Mouse (Mus musculus): ENCODE results near the gene Cdc25a.

Cdc25a gene

DNA sequence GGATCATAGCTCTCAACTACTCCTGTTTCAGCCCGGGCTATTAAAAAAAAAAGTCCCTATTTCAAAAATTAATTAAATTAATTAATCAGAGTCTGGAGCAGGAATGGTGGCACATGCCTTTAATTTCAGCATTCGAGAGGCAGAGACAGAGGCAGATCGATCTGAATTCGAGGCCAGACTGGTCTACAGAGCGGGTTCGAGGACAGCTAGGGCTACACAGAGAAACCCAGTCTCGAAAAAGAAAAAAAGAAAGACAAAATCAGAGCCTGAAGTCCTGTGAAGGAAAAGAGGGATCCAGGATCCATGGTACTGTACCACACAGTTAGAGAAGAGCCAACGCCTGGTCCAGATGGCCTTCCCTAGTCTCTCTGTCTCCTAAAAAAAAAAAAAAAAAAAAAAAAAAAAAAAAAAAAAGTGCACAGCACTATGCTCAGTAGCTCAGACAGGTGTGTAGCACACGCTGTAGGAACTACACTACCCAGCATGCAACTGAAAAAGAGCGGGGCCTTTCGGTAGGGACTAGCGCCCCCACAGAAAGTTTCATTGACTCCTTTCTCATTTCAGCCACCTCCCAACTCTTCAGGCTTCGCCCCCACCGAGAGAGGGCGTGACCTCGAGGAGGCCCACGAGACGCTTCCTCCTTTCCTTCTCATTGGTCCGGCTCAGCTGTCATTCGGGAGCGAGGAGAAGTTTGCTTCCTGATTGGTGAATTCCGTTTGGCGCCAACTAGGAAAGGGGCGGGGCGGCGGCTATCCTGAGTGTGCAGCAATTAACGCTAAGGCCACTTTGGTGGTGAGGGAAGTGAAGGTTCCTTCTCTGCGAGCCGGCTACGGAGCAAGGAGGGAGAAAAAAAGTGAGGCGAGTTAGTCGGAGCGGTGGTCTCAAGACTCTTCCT is at the start of gene Cdc25a:
TSS of gene Cdc25a (plus strand) at position 783 of the 895 bp plus-strand sequence.
- peak; percentile 99 for DNase-seq (ENCODE audit: low read depth, low spot score)
- peaks cover 6% of the 10 kb centered on the region for H3K36me3 ChIP-seq (ENCODE audit: control insufficient read depth, insufficient read depth, low read length, poor library complexity, severe bottlenecking)
- H3K27me3 ChIP-seq (ENCODE audit: control insufficient read depth, insufficient read depth, low read length, poor library complexity, severe bottlenecking) = no peaks in the 10 kb centered on the region

DNA sequence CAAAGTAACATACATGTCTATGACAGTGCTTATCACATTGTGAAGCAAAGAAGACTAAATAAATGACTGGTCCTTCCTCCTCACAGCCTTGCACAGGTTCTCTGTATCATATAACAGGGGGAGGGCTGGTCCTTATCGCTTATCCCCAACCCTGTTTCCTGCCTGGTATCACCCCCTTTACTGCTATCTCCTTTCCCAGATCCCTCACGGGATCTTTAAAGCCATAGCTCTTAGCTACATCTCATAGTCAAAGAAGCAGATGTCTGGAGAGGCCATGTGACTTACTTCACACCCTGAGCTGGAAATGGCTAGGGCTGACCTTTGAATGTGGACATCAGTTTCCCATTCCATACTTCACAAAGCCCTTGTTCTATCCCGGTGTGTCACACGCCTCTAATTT is 49.6 kb upstream of the Cdc25a start:
- DNase-seq (ENCODE audit: low read depth, low spot score) = no peak
- no peaks in the 10 kb centered on the region for H3K36me3 ChIP-seq (ENCODE audit: control insufficient read depth, insufficient read depth, low read length, poor library complexity, severe bottlenecking)
- no peaks in the 10 kb centered on the region for H3K27me3 ChIP-seq (ENCODE audit: control insufficient read depth, insufficient read depth, low read length, poor library complexity, severe bottlenecking)

DNA sequence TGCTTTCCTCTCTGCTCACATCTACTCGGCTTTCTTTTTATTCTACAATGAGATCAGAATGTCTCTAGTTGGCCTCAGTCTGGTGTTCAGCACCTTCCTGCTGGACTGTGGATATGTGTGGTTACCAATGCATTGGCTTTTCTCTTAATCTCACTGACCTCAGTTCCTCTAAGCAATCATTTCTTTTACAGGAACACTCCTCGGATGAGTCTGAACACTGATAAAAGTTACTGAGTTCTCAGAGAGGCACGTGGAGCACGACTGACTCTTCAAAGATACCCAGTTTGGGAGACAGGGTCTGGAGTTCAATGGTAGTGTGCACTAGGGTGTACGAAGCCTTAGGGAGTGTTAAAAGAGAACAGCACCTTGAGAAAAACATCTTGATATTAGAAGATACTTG is 49.2 kb upstream of the Cdc25a start:
- H3K27me3 ChIP-seq (ENCODE audit: control insufficient read depth, insufficient read depth, low read length, poor library complexity, severe bottlenecking) = no peaks in the 10 kb centered on the region
- no peak for DNase-seq (ENCODE audit: low read depth, low spot score)
- H3K36me3 ChIP-seq (ENCODE audit: control insufficient read depth, insufficient read depth, low read length, poor library complexity, severe bottlenecking) = no peaks in the 10 kb centered on the region

DNA sequence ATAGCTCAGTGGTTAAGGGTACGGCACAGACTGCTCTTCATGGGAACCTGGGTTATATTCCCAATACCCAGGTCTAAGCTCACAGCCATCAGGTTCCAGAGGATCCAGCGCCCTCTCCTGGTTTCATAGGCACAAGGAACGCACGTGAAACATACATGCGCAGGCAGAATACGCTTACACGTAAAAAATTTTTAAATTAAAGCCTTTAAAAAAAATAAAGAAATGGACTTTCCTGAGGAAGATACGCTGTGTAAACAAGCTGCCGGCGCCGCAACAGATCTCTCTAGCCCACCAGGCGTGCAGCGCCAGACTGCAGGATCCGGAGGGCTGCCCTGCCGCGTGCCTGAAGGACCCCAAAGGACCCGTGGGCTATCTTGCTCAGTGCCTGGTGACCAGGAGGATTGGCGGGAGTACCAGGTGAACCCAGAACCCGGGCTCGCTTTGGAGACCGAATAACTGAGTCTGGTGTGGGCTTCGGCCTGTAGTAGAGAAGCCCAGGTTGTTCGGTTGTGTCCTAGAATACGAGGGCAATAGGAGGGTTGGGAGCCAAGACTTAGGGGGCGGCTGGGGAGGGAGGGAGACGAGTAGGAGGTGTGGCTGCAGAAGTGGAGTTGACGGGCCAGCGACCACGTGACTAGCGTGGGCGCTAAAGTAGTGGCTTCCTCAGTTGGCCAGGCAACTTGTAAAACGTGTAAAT is 42.8 kb upstream of the Cdc25a start, which contains the start of gene Nme6:
TSS of gene Nme6 (plus strand) at position 359 of the 697 bp plus-strand sequence.
- peak; percentile 92 for DNase-seq (ENCODE audit: low read depth, low spot score)
- no peaks in the 10 kb centered on the region for H3K27me3 ChIP-seq (ENCODE audit: control insufficient read depth, insufficient read depth, low read length, poor library complexity, severe bottlenecking)

DNA sequence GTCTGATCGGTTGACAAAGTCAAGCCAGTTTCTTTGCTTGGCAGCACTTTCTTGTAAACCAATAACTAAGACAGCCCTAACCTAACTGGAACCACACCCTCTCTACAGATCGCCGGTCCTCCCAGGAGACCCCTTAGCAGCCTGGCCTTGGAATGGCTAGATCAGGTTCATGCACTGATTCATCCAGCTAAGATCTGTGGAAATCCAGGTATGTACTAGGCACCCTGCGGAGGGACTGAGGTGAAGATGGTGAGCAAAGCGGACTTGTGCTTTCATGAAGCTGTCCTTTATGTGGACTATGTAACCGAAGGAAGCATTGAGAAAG is 42.3 kb upstream of the Cdc25a start:
- Histone ChIP-seq H3K27me3 (ENCODE audit: control insufficient read depth, insufficient read depth, low read length, poor library complexity, severe bottlenecking) (no peaks in the 10 kb centered on the region), H3K36me3 (ENCODE audit: control insufficient read depth, insufficient read depth, low read length, poor library complexity, severe bottlenecking) (no peaks in the 10 kb centered on the region)
- no peak for DNase-seq (ENCODE audit: low read depth, low spot score)

More for the DNA sequence above, 42.8 kb upstream of the Cdc25a start, which contains the start of gene Nme6:
- H3K36me3 ChIP-seq (ENCODE audit: control insufficient read depth, insufficient read depth, low read length, poor library complexity, severe bottlenecking) = no peaks in the 10 kb centered on the region

DNA sequence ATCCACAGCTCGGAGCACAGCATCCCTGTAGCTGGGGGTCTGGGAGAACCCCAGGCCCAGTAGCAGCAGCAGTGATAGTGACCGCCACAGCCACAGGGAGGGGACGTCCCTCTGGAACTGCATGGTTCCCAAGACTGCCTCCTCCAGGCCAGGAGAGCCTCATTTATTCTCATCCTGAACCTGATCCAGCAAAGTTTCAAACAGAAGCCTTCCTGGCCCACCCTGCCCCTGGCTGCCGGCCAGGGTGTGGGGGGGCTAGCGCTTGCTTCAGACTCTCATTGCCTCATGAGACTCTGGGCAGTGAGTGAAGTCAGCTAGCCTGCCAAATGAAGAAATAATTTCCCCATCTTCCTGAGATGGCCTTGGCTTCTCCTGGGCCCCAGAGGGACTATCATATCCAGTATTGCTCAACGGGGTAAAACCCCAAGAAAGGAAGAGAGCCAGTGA is 26.0 kb upstream of the Cdc25a start, which contains the start of gene Camp:
TSS of gene Camp (minus strand) at position 306 of the 447 bp plus-strand sequence.
- no peak for DNase-seq (ENCODE audit: low read depth, low spot score)
- Histone ChIP-seq H3K27me3 (ENCODE audit: control insufficient read depth, insufficient read depth, low read length, poor library complexity, severe bottlenecking) (no peaks in the 10 kb centered on the region), H3K36me3 (ENCODE audit: control insufficient read depth, insufficient read depth, low read length, poor library complexity, severe bottlenecking) (0 out of 2 replicates have a peak, but pooled peaks cover 2% of the 10 kb centered on the region)

DNA sequence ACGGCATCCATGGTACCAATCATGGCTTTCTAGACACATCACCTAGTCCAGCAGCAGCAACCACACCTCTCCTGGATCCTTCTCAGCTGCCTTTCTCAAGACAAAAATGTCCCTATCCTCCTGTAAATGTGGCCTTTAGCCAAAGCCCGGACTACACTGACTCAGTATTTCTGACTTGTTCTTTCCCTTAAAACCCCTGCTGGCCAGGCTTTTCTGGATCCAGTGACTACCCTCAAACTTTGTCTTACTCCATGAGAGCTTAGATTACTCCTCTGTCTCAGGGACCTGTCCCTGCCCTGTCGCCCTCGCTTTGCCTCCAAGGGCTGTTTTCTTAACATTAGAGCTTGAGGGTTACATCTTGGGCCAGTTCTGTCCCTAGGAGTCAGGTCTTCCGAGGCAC is 25.3 kb upstream of the Cdc25a start:
- Histone ChIP-seq H3K27me3 (ENCODE audit: control insufficient read depth, insufficient read depth, low read length, poor library complexity, severe bottlenecking) (no peaks in the 10 kb centered on the region), H3K36me3 (ENCODE audit: control insufficient read depth, insufficient read depth, low read length, poor library complexity, severe bottlenecking) (0 out of 2 replicates have a peak, but pooled peaks cover 2% of the 10 kb centered on the region)
- no peak for DNase-seq (ENCODE audit: low read depth, low spot score)

DNA sequence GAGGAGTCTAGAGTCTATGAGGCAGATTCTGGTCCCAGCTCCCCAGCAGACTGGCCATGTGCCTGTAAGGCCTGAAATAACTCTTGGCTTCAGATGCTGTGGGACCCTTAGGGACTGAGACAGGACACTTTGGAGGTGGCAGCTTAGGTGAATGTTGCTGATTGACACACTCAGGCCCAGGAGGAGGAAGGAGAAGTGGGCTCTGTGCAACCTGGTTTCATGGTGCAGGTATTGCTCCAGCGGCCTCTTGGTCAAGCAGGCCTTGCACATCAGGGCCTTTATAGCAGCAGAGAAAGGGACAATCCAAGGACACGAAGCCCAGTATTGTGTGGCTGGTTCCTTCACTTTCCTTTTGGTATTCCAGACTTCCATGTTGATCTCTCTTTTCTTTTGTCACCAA is 21.0 kb upstream of the Cdc25a start:
- DNase-seq (ENCODE audit: low read depth, low spot score) = no peak
- Histone ChIP-seq H3K36me3 (ENCODE audit: control insufficient read depth, insufficient read depth, low read length, poor library complexity, severe bottlenecking) (no peaks in the 10 kb centered on the region), H3K27me3 (ENCODE audit: control insufficient read depth, insufficient read depth, low read length, poor library complexity, severe bottlenecking) (no peaks in the 10 kb centered on the region)

DNA sequence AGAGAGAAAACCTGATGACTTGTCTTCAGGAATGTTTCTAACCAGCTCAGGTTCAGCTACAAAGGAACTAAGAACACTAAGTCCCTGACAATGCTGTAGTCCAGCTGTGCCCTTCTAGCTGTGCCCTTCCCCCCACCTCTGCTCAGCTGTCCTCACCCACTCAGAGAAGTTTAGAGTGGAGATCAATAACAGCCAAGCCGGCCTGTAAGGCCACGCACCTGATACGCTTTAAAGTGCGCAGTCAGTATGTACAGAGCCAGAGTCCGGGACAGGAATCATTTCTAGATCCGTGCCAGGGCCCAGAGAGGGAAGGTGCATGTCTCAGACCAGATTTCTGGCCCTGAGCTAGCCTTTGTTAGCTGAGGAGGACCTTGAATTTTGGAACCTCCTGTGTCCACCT is 19.4 kb upstream of the Cdc25a start:
- Histone ChIP-seq H3K27me3 (ENCODE audit: control insufficient read depth, insufficient read depth, low read length, poor library complexity, severe bottlenecking) (no peaks in the 10 kb centered on the region), H3K36me3 (ENCODE audit: control insufficient read depth, insufficient read depth, low read length, poor library complexity, severe bottlenecking) (no peaks in the 10 kb centered on the region)
- DNase-seq (ENCODE audit: low read depth, low spot score) = no peak

DNA sequence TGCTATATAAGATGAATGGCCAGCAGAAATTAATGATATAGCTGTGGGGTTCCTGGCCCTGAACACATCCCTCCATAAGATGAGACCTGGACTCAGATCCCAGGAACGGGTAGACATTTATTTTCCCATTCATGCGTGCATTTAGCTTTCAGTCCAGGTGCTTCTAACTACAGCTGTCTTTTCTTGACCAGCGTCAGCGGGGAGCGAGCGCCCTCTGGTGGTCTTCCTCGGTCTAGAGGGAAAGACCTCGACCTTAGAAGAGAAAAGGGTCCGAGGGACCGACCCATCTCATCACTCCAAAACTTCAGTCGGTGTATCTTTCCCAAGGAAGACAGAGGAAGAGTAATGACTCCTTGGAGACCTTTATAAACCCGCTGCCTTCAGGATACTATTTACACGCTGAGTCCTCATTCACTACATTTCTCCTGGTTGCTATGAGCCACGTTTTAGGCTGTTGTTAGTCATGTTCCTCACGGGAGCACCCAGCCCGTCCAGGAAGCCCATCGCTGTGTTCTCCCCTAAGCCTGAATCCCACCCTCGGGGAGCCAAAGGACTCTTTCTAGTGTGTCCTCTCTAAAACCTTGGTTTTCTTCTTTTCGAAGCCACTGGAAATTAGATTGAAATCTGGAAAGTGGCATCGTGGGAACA is 12.9 kb upstream of the Cdc25a start:
- Histone ChIP-seq H3K27me3 (ENCODE audit: control insufficient read depth, insufficient read depth, low read length, poor library complexity, severe bottlenecking) (no peaks in the 10 kb centered on the region), H3K36me3 (ENCODE audit: control insufficient read depth, insufficient read depth, low read length, poor library complexity, severe bottlenecking) (no peaks in the 10 kb centered on the region)
- peak; percentile 83 for DNase-seq (ENCODE audit: low read depth, low spot score)

DNA sequence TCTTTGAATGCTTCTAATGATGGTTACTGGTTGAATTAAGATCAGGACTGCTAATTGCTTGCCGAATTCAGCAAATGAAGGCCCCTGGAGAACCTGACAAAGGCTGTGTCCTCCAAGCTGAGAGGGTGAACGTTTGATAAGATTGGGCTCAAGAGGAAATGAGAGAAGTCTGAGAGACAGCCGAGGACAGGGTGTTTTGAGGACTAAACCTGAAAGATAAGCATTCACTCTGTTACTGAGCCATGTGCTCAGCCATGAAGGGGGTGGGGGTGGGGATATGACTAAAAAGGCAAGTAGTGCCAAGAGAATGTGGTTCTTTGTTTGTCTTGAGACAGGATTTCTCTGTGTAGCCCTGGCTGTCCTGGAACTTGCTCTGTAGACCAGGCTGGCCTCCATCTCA is 12.3 kb upstream of the Cdc25a start:
- H3K27me3 ChIP-seq (ENCODE audit: control insufficient read depth, insufficient read depth, low read length, poor library complexity, severe bottlenecking) = no peaks in the 10 kb centered on the region
- H3K36me3 ChIP-seq (ENCODE audit: control insufficient read depth, insufficient read depth, low read length, poor library complexity, severe bottlenecking) = no peaks in the 10 kb centered on the region
- DNase-seq (ENCODE audit: low read depth, low spot score) = no peak

DNA sequence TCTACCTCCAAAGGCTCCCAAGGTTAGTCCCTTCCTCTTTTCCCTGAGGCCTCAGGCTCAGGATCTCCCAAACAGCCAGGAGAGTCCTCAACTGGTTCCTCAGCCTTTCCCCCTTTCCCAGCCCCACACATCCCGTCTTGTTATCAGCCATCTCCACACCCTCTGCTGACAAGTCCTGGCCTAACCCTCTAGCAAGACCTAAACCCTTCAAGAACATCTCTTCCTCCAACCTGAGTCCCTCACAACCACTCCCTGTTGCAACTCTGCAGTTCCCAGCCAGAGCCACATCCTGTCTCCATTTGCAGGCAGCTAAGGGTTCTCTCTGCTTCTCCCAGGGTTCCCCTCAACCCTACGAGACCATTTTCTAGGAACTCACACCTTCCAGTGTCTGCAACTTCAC is 9.2 kb upstream of the Cdc25a start:
- Histone ChIP-seq H3K27me3 (ENCODE audit: control insufficient read depth, insufficient read depth, low read length, poor library complexity, severe bottlenecking) (no peaks in the 10 kb centered on the region), H3K36me3 (ENCODE audit: control insufficient read depth, insufficient read depth, low read length, poor library complexity, severe bottlenecking) (no peaks in the 10 kb centered on the region)
- DNase-seq (ENCODE audit: low read depth, low spot score) = no peak

DNA sequence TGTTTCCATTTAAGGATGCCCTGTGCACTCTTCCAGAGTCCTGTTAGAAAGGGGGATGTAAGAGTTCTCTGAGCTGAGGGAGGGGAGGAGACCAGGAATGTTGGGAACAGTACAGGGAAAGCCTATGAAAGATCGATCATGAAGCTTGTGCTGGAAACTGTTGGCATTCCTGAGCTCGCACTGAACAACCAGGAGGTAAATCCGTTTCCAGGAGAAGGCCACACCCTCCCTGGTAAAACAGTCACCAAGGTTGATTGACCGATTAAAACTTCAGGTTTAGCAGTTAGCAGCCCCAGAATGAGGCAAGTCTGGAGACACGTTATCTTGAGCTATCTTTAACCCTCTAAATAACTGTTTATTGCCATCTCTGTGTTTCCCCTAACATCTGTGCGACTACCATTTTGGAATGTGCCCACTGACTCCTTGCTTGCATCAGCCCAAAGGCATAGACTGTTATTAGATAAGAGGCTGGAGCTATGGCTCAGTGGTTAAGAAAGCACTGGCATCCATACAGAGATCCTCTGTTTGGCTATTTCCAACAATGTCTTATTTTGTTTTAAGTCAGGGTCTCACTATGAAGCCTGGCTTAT is 4.3 kb upstream of the Cdc25a start:
- no peak for DNase-seq (ENCODE audit: low read depth, low spot score)

DNA sequence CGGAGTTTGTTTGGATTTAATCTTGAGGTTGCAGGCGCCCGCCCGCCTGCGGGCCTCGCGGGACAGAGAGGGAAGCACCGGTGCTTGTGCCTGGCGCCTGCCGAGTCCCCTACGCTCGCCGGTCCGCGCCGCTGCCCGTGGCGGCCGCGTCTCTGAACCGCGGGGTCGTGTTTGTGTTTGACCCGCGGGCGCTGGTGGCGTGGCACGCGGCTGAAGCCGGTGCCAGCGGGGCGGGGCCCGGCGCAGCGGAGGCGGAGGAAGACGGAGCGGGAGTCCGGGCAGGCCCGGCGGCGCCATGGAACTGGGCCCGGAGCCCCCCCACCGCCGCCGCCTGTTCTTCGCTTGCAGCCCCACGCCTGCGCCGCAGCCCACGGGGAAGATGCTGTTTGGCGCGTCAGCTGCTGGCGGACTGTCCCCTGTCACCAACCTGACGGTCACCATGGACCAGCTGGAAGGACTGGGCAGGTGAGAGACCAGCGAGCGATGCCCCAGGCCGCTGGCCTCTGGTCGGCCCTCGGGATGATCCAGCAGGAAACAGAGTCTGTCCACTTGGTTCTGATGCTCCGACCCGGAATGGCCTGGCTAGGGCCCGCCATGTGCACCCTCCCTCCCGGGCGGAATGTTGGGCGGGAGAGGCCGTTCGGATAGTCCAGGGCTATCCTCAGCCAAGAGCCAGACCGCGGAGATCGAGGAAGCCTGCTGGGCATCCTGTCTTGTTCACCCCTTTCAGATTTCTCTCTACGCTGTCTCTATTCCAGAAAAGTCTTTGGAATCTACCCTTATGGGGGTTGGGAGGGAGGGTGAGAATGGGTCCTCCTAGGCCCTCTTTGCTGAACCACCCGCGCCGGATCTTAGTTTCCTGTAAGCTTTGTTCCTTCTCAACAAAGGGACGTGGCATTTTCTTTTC is 569 bp downstream of the Cdc25a start:
- DNase-seq (ENCODE audit: low read depth, low spot score) = no peak
- no peaks in the 10 kb centered on the region for H3K27me3 ChIP-seq (ENCODE audit: control insufficient read depth, insufficient read depth, low read length, poor library complexity, severe bottlenecking)
- peaks cover 8% of the 10 kb centered on the region for H3K36me3 ChIP-seq (ENCODE audit: control insufficient read depth, insufficient read depth, low read length, poor library complexity, severe bottlenecking)

More for the DNA sequence above, 4.3 kb upstream of the Cdc25a start:
- Histone ChIP-seq H3K27me3 (ENCODE audit: control insufficient read depth, insufficient read depth, low read length, poor library complexity, severe bottlenecking) (no peaks in the 10 kb centered on the region), H3K36me3 (ENCODE audit: control insufficient read depth, insufficient read depth, low read length, poor library complexity, severe bottlenecking) (no peaks in the 10 kb centered on the region)

All from splenic B cell, adult 2 months (primary cell).